Mouse (Mus musculus) erythroid progenitor cell, adult 5-6 weeks (primary cell): ENCODE results near the gene Fat1. TPM values are rescaled to one million over a fixed set of nuclear protein-coding genes. Genes with fewer than 3 reads are reported as not detected.

Source experiments
- ATAC-seq: replicated peaks from 2 replicates; pipeline ENCODE4 v1.8.0; 2016; ENCODE audit warnings: moderate number of reproducible peaks, mild to moderate bottlenecking, moderate TSS enrichment, inconsistent platforms; ENCODE audit not compliant: poor library complexity, low FRiP score, severe bottlenecking
- total RNA-seq, 2 experiments: library from RNA; stranded (forward) in 1 of 2; stranded (reverse) in 1 of 2; fragments of 150-400 nt in 1 of 2; fragments of 186-747, 209-891 nt in 1 of 2; gene quantifications; 2 replicates each; pipeline versions ENCODE4 v1.2.3 to v1.2.4; 2015 to 2017; ENCODE audit warnings: low replicate concordance in 2 of 2

The Fat1 gene
- total RNA-seq, 2 experiments from 2014 or later = not detected

GRCm38 (mm10) chr8:44998275-44998674, 63.0 kb downstream of the Fat1 start:
- no peak for ATAC-seq

- ATAC-seq = no peak
Measured at GRCm38 (mm10) chr8:44998681-44999277, 63.5 kb downstream of the Fat1 start.

GRCm38 (mm10) chr8:45001577-45002197, 66.4 kb downstream of the Fat1 start:
- no peak for ATAC-seq

GRCm38 (mm10) chr8:45002686-45003085, 67.4 kb downstream of the Fat1 start:
- no peak for ATAC-seq

GRCm38 (mm10) chr8:45004021-45004420, 68.8 kb downstream of the Fat1 start:
- no peak for ATAC-seq

- no peak for ATAC-seq
Measured at GRCm38 (mm10) chr8:45010685-45011084, 75.4 kb downstream of the Fat1 start.

GRCm38 (mm10) chr8:45011774-45012173, 76.5 kb downstream of the Fat1 start:
- ATAC-seq = no peak

- no peak for ATAC-seq
Measured at GRCm38 (mm10) chr8:45013852-45014251, 78.6 kb downstream of the Fat1 start.

GRCm38 (mm10) chr8:45014498-45015067, 79.3 kb downstream of the Fat1 start:
- no peak for ATAC-seq

GRCm38 (mm10) chr8:45015876-45016275, 80.6 kb downstream of the Fat1 start:
- no peak for ATAC-seq

- no peak for ATAC-seq
Measured at GRCm38 (mm10) chr8:45019241-45019640, 84.0 kb downstream of the Fat1 start.

- ATAC-seq = no peak
Measured at GRCm38 (mm10) chr8:45021171-45021570, 85.9 kb downstream of the Fat1 start.

GRCm38 (mm10) chr8:45021911-45022665, 86.8 kb downstream of the Fat1 start:
- ATAC-seq = no peak

- ATAC-seq = no peak
Measured at GRCm38 (mm10) chr8:45028081-45028497, 92.8 kb downstream of the Fat1 start.

GRCm38 (mm10) chr8:45038350-45038749, 103.1 kb downstream of the Fat1 start:
- ATAC-seq = no peak

GRCm38 (mm10) chr8:45044160-45044559, 108.9 kb downstream of the Fat1 start:
- ATAC-seq = no peak

GRCm38 (mm10) chr8:45050451-45050850, 115.2 kb downstream of the Fat1 start:
- no peak for ATAC-seq

GRCm38 (mm10) chr8:45051236-45051635, 116.0 kb downstream of the Fat1 start:
- ATAC-seq = no peak

GRCm38 (mm10) chr8:45052205-45052604, 117.0 kb downstream of the Fat1 start:
- no peak for ATAC-seq

- ATAC-seq = no peak
Measured at GRCm38 (mm10) chr8:45052618-45053017, 117.4 kb downstream of the Fat1 start.

- no peak for ATAC-seq
Measured at GRCm38 (mm10) chr8:45055500-45055899, 120.3 kb downstream of the Fat1 start.
